Mouse (Mus musculus) spleen, embryonic (tissue): Measurements from ENCODE around the gene Abcb8.

ENCODE experiments used
- CTCF ChIA-PET: fragments of 350-600 bp; sonication (Branson Sonifier 250); formaldehyde crosslinking; loops from one replicate; lab custom pipeline; 2022; lab: Charles Lee

Gene Abcb8

DNA sequence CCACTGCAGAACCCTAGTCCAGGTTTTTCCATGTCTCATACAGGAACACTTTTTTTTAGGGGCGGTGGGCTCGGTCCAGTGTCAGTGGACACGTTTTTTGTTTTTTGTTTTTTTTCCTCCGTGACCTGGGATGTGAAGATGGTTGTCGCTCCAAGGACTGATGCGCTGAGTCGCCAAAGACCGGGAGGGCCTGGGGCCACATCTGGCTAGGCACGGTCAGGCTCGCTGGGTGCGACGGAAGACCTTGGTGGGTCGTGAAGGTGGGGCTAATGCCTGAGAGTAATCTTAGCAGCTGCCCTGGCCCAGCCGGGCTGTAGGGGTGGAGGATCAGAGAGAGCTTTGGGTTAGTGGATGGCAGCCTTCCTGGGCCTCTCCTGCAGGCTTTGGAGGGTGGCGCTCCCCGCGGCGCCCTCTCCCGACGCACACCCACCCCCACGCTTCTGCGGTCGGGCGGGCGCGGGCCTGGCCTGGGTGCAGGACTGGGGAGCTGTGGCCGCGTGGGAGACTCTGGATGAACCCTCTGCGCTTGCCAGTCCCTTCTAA, 59.3 kb downstream of the Abcb8 start:
- CTCF ChIA-PET = no interaction called here

DNA sequence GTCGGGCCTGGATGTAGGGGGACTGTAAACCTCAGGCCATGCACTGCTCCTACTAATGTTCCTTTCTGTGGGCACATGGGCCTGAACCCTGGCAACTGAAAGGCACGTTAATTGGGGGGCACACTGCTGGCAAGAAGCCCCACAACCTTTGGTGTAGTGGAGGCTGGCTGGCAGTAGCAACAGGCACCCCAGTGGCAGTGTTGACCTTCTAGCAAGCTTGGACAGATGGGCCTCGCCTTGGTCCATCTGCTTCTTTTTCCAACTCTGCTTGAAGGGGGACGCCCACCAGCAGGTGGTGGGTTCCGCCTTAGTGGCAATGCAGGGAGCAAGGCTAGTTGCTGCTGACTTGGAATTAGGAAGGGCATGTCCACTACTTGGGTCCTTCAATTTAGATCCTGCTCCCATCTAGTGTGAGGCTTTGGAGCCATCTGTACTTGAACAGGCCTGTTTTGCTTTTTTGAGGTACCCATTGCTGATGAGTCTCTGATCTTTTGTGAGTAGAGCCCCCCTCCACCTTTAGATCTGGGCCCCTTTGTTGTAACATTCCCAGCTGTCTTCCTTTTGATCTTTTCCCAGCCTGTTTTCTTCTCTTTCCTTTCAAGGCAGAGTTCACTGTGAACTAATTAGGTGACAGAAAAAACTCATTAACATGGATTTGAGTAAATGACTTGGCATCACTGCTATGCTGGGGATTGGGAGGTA, 60.0 kb downstream of the Abcb8 start:
- CTCF ChIA-PET = no interaction called here

DNA sequence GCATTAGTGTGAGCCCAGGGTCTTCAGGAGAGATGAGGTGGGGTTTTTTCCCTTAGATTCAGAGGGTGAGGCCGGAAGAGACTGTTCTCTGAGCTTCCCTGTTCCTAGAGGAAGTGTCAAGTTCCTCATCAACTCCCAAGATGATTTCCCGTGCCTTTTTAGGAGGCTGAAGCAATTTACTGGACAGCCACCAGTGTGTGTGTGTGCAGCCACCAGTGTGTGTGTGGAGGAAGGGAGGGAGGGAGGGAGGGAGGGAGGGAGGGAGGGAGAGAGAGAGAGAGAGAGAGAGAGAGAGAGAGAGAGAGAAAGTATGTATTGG, 60.5 kb downstream of the Abcb8 start:
- CTCF ChIA-PET = interaction anchor here (0.6 kb wide), 1 partner anchor 40 kb away, joined by 3 read pairs; no protein-coding TSS in a partner anchor

GRCm38 (mm10) chr5:24455076-24455475, 61.6 kb downstream of the Abcb8 start:
- CTCF ChIA-PET = no interaction called here

DNA sequence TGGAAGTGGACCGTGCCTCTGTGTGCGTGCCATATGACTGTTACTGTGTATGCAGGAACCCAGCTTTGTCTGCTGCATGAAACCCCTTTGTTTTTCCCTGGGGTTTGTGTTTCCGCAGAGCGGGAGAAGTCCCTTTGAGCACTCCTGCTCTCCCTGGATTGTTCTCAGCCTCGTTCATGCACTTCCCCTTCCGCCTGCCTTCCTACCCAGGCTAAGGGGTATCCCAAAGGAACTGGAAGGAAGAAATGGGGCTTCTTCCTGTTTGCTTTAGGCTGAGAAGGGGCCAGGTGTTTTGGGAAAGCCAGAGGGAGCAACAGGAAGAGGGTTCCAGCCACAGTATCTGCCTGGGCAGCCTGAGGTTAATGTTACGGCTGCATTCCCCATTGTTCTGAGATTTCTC, 62.1 kb downstream of the Abcb8 start:
- CTCF ChIA-PET = no interaction called here
